Mouse (Mus musculus) MEL (cell line): Measurements from ENCODE around the gene Abcc2.

Experiments
- CHD2 ChIP-seq: IDR thresholded peaks from 2 replicates; pipeline ENCODE4 v1.6.1; 2011; ENCODE audit warnings: low read length, improper control_type of control experiment
- CTCF ChIP-seq, 3 experiments: IDR thresholded peaks in 2 of 3; conservative IDR thresholded peaks in 1 of 3; 2 replicates each; pipeline ENCODE4 v1.5.1; 2011 to 2012; ENCODE audit warnings: low read length in 3 of 3, low read depth in 2 of 3, mild to moderate bottlenecking in 2 of 3, improper control_type of control experiment in 1 of 3, inconsistent platforms in 1 of 3, mixed read lengths in 1 of 3, moderate library complexity in 1 of 3; ENCODE audit not compliant: control insufficient read depth in 1 of 3, insufficient read depth in 1 of 3, poor library complexity in 1 of 3, severe bottlenecking in 1 of 3
- EP300 ChIP-seq, 2 experiments: IDR thresholded peaks; 2 replicates each; pipeline ENCODE4 v1.6.1; 2011; ENCODE audit warnings: improper control_type of control experiment in 2 of 2, low read length in 2 of 2, low read depth in 1 of 2, mild to moderate bottlenecking in 1 of 2
- POLR2A ChIP-seq, 2 experiments: IDR thresholded peaks; 2 replicates each; pipeline ENCODE4 v1.6.1; 2011 to 2012; ENCODE audit warnings: low read length in 2 of 2, mild to moderate bottlenecking in 2 of 2, control low read depth in 1 of 2, improper control_type of control experiment in 1 of 2, low read depth in 1 of 2, moderate library complexity in 1 of 2; ENCODE audit not compliant: control insufficient read depth in 1 of 2, insufficient read depth in 1 of 2, poor library complexity in 1 of 2
- TBP ChIP-seq: IDR thresholded peaks from 2 replicates; pipeline ENCODE4 v1.8.0; 2011; ENCODE audit warnings: low read depth, low read length, improper control_type of control experiment
- UBTF ChIP-seq: IDR thresholded peaks from 2 replicates; pipeline ENCODE4 v1.6.1; 2012; ENCODE audit warnings: low read depth, mild to moderate bottlenecking, inconsistent platforms, low read length, improper control_type of control experiment, moderate library complexity, borderline replicate concordance; ENCODE audit not compliant: insufficient read depth
- ZMIZ1 ChIP-seq: IDR thresholded peaks from 2 replicates; pipeline ENCODE4 v1.6.1; 2012; ENCODE audit warnings: low read depth, mild to moderate bottlenecking, inconsistent platforms, low read length, improper control_type of control experiment, moderate library complexity

DNA sequence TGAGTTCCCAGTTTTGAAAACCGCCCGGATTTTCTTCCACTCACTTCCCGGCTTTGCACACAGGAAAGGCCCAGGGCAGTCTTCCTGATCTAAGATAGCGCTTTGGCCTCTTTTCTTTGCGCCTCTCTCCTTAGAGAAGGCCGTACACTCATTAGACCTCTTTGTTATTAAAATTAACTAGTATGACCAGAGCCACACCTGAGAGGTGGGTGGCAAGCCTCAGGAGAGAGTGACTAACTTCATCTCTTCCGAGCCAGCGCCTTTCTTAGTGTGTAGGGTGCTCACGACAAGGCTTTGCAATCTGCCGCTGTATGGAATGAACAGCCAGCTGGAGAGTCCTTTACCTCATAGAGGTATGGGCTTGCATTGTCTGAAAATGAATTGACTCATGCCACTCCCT lies 21.9 kb downstream of the Abcc2 start:
- no peak for TF ChIP-seq UBTF
- no peak for TF ChIP-seq CTCF (IDR thresholded peaks at IDR 0.05 in 2 of 3, conservative IDR thresholded peaks at IDR 0.05 in 1 of 3; ENCODE audit: control insufficient read depth in 1 of 3, insufficient read depth in 1 of 3, low read depth in 2 of 3, low read length in 3 of 3, poor library complexity in 1 of 3, severe bottlenecking in 1 of 3)
- TF ChIP-seq ZMIZ1 = no peak
- TF ChIP-seq CHD2 = no peak
- no peak for TF ChIP-seq EP300 (IDR thresholded peaks at IDR 0.05; ENCODE audit: low read depth in 1 of 2, low read length in 2 of 2)
- no peak for TF ChIP-seq POLR2A (IDR thresholded peaks at IDR 0.05; ENCODE audit: control insufficient read depth in 1 of 2, insufficient read depth in 1 of 2, low read depth in 1 of 2, low read length in 2 of 2, poor library complexity in 1 of 2)
- TF ChIP-seq TBP = no peak
